Mouse (Mus musculus): ENCODE results near the gene Rbfox1.

- TF ChIP-seq CTCF (IDR thresholded peaks at IDR 0.05; ENCODE audit: insufficient read depth, low read length) (no peak), POLR2A (IDR thresholded peaks at IDR 0.05; ENCODE audit: borderline replicate concordance, extremely low read depth, low read depth, low read length) (no peak)
Observed at GRCm38 (mm10) chr16:7152401-7152800, 1267.2 kb downstream of the Rbfox1 start.

All from lung, adult 2 months (tissue).